Mouse (Mus musculus): ENCODE measurements at regions not wholly inside any gene's neighbourhood (a gene's known extent, or its start where the extent isn't known, plus 50 kb on each side); places are given as distances from the start of the nearest gene placed in this dataset.

DNA sequence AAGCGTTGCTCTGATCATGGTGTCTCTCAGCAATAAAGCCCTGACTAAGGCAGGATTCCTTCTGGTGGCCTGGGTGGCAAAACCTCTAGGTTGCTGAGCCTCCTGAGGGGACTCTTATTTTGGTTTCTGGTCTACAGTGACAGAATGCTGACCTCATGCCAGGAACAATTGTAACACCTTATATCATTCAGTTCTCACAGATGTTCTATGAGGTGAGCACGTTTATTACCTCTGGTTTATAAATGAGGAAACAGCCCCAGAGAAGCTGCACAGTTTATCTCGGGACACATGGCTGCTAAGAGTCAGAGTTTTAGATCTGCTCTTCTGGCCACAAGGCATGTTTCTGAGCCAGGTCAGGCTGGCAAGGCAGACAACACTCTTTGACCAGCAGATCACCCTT, 324.3 kb downstream of the Bcl11a start:
- H3K4me3 ChIP-seq (ENCODE audit: low read depth, low read length), result no peak overlapping the region
- no peaks in the 10 kb centered on the region for H3K4me1 ChIP-seq (ENCODE audit: control insufficient read depth, insufficient read depth, low read length)
- no peak for ATAC-seq (ENCODE audit: low read depth)
- H3K9ac ChIP-seq (replicated peaks; ENCODE audit: low read depth, low read length), result no peak overlapping the region
- no peaks in the 10 kb centered on the region for H3K27me3 ChIP-seq (ENCODE audit: control insufficient read depth, insufficient read depth, low read length)
- 57% methylated on average over 3 of the region's 3 CpGs for WGBS
- no peaks in the 10 kb centered on the region for H3K36me3 ChIP-seq (ENCODE audit: control insufficient read depth, insufficient read depth, low read length)
- no peak overlapping the region for H3K27ac ChIP-seq (ENCODE audit: low read depth, low read length)
- H3K9me3 ChIP-seq (ENCODE audit: control insufficient read depth, low read length), result no peaks in the 10 kb centered on the region
- H3K4me2 ChIP-seq (ENCODE audit: low read depth, low read length), result no peak overlapping the region

DNA sequence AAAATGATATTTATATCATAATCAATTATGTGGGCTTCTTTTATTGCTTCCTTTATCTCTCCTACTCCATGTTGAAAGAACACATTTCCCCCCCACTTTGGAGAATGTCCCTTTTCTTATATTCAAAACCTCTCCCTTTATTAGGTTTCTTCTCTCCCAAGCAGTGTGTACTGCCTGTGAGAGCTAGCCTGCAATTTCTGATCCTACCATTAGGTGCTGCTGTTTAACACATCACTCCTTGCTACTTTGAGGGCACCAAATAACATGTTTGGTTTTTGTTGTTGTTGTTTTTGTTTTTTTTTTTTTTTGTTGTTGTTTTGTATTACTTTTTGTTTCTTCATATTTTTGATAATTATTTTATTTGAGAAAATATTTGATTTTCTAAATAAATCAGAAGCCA, 336.9 kb downstream of the Bcl11a start:
- Histone ChIP-seq H3K4me2 (ENCODE audit: low read depth, low read length) (no peak overlapping the region), H3K4me1 (ENCODE audit: control insufficient read depth, insufficient read depth, low read length) (no peaks in the 10 kb centered on the region), H3K27ac (ENCODE audit: low read depth, low read length) (no peak overlapping the region), H3K36me3 (ENCODE audit: control insufficient read depth, insufficient read depth, low read length) (no peaks in the 10 kb centered on the region), H3K27me3 (ENCODE audit: control insufficient read depth, insufficient read depth, low read length) (no peaks in the 10 kb centered on the region), H3K9ac (replicated peaks; ENCODE audit: low read depth, low read length) (no peak overlapping the region), H3K4me3 (ENCODE audit: low read depth, low read length) (no peak overlapping the region), H3K9me3 (ENCODE audit: control insufficient read depth, low read length) (no peaks in the 10 kb centered on the region)
- ATAC-seq (ENCODE audit: low read depth), result no peak

DNA sequence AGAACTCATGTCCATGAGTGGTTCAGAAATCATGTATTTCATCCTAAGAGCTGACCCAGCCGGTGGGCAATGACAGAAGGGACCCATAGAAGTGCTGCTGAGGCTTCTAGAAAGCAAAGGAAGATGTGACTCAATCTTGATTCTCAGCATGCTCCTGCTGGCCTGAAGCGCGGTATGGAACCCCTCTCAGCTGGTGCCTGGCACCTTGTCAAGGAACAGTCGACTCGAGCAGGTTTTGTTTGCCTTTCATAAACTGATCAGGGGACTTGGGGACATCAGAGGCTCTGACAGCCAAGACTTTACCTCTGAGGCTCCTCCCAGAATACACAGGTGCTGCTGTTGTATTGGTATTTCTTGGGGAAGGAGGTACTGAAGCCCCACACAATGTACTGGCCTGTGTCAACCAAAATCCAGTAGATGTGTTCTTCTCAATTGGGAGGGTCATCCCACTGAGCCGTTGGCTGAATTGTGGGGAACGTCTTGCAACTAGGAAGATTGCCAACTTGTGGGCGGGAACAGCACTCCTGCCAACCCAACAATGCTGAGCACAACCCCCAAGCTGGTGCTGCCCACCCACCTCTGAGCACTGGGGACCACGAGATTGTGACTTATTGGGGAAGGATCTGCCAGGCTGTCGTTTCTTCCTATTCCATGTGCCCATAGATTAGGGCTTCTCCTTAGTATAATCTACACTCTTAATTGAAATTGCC, 344.4 kb downstream of the Bcl11a start:
- no peaks in the 10 kb centered on the region for H3K9me3 ChIP-seq (ENCODE audit: control insufficient read depth, low read length)
- H3K4me2 ChIP-seq (ENCODE audit: low read depth, low read length), result no peak overlapping the region
- no peak for ATAC-seq (ENCODE audit: low read depth)
- WGBS, result 81% methylated on average over 10 of the region's 10 CpGs
- H3K9ac ChIP-seq (replicated peaks; ENCODE audit: low read depth, low read length), result no peak overlapping the region
- H3K36me3 ChIP-seq (ENCODE audit: control insufficient read depth, insufficient read depth, low read length), result no peaks in the 10 kb centered on the region
- H3K27ac ChIP-seq (ENCODE audit: low read depth, low read length), result no peak overlapping the region
- H3K4me3 ChIP-seq (ENCODE audit: low read depth, low read length), result no peak overlapping the region
- no peaks in the 10 kb centered on the region for H3K4me1 ChIP-seq (ENCODE audit: control insufficient read depth, insufficient read depth, low read length)
- H3K27me3 ChIP-seq (ENCODE audit: control insufficient read depth, insufficient read depth, low read length), result no peaks in the 10 kb centered on the region

DNA sequence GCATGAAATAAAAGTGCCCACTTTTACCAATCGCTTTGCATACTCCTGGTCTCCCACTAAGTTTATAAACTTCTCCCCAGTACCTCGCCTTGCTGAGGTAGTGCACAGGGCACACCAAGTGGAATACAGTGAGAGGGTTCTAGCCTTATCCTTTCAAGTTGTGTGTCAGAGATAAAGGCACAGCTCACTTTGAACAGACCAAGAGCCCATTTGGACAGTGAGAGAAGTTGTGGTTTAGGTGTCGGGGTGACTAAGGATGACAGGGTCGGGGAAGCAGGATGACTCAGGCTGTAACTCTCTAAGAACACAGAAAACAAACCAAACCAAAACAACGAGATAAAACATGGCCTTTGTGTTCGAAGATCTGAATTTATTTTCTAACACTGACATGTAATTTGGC, 345.4 kb downstream of the Bcl11a start:
- Histone ChIP-seq H3K4me3 (ENCODE audit: low read depth, low read length) (no peak overlapping the region), H3K9ac (replicated peaks; ENCODE audit: low read depth, low read length) (no peak overlapping the region), H3K4me2 (ENCODE audit: low read depth, low read length) (no peak overlapping the region), H3K4me1 (ENCODE audit: control insufficient read depth, insufficient read depth, low read length) (no peaks in the 10 kb centered on the region), H3K9me3 (ENCODE audit: control insufficient read depth, low read length) (no peaks in the 10 kb centered on the region), H3K36me3 (ENCODE audit: control insufficient read depth, insufficient read depth, low read length) (no peaks in the 10 kb centered on the region), H3K27me3 (ENCODE audit: control insufficient read depth, insufficient read depth, low read length) (no peaks in the 10 kb centered on the region), H3K27ac (ENCODE audit: low read depth, low read length) (no peak overlapping the region)
- ATAC-seq (ENCODE audit: low read depth), result no peak
- WGBS, result 94% methylated on average over 6 of the region's 6 CpGs

DNA sequence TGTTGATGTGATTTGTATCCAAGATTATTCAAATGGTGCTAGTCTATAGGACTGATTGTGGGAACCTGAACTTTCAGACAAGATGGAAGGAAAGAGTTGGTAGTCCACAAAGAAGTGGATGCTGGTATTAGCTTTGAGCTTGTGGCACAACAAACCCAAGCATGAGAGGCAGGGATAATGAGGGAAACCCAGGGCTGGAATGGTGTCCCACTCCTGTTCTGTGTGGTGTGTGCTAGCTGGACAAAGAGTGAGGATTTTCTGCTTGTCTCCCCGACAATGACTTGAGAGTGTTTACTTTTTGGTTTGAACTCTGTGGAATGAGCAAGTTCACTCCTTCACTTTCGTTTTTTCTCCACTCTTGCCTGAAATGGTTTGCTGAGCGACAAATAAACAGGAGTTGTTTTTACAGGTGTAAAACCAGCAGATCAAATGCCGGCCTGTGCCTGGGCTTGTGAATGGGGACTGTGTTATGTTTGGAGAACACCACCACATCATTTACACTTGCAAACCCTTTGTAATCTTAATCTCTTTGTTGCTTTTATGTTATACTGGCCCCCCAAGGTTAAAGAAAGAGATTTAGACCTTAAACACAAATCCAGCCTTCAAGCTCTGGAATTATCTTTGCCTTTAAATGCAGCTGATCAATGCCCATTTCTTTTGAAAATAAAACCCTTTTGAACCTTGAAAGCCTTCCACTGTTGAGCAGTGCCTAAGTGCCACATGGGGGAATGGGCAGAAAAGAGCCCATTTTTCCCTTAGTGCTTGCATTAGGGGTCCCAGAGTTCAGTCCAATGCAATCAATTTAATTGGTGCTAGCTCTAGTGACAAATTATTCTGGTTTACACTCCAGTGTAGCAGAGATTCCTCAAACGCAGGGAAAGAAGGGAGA, 349.4 kb downstream of the Bcl11a start:
- no peaks in the 10 kb centered on the region for H3K4me1 ChIP-seq (ENCODE audit: control insufficient read depth, insufficient read depth, low read length)
- WGBS, result 26% methylated on average over 5 of the region's 5 CpGs
- no peak overlapping the region for H3K4me3 ChIP-seq (ENCODE audit: low read depth, low read length)
- H3K36me3 ChIP-seq (ENCODE audit: control insufficient read depth, insufficient read depth, low read length), result no peaks in the 10 kb centered on the region
- H3K27ac ChIP-seq (ENCODE audit: low read depth, low read length), result no peak overlapping the region
- H3K27me3 ChIP-seq (ENCODE audit: control insufficient read depth, insufficient read depth, low read length), result no peaks in the 10 kb centered on the region
- no peak overlapping the region for H3K9ac ChIP-seq (replicated peaks; ENCODE audit: low read depth, low read length)
- ATAC-seq (ENCODE audit: low read depth), result no peak
- H3K4me2 ChIP-seq (ENCODE audit: low read depth, low read length), result no peak overlapping the region
- no peaks in the 10 kb centered on the region for H3K9me3 ChIP-seq (ENCODE audit: control insufficient read depth, low read length)

DNA sequence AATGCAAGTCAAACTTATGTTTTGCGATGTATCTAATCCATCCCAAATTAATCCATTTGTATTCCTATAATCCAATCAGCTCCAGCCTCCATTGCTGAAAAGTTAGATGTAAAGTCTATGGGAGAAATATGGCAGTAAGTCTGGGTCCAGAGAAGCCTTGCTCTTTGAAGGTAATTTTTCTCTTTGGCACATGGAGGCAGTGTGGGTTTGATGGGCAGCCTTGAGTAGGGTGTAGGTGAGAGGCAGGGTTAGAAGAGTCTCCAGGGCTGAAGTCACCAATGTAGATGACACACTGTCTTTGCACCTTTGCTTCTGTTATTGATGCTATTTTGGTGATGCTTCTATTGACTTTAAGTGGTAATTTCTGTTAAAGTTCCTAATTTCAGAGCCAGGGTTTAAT, 370.8 kb downstream of the Bcl11a start:
- H3K9me3 ChIP-seq (ENCODE audit: control insufficient read depth, low read length), result no peaks in the 10 kb centered on the region
- no peak overlapping the region for H3K27ac ChIP-seq (ENCODE audit: low read depth, low read length)
- no peaks in the 10 kb centered on the region for H3K27me3 ChIP-seq (ENCODE audit: control insufficient read depth, insufficient read depth, low read length)
- H3K9ac ChIP-seq (replicated peaks; ENCODE audit: low read depth, low read length), result no peak overlapping the region
- no peak overlapping the region for H3K4me3 ChIP-seq (ENCODE audit: low read depth, low read length)
- H3K4me1 ChIP-seq (ENCODE audit: control insufficient read depth, insufficient read depth, low read length), result 0 out of 2 replicates have a peak, but pooled peaks cover 2% of the 10 kb centered on the region
- H3K4me2 ChIP-seq (ENCODE audit: low read depth, low read length), result no peak overlapping the region
- ATAC-seq (ENCODE audit: low read depth), result no peak
- 83% methylated on average over 1 of the region's 1 CpGs for WGBS
- no peaks in the 10 kb centered on the region for H3K36me3 ChIP-seq (ENCODE audit: control insufficient read depth, insufficient read depth, low read length)

DNA sequence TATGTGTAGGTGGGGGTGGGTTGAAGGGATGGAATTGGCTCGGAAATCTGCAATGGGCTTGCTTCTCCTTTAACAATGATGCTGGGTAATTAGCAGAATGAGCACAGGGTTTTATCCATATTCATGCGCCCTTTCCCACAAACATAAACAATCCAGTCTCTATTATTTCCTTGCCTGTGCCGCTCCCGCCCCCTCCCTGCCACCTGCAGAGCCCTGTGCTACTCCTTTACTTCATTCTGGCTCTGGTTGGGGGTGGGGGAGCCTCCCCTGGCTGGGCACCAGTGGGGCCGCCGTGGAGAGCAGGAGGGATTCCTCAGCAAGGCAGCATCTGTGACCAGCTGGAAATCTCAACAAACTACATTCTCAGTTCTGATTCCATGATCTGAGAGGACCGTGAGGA, 374.4 kb downstream of the Bcl11a start:
- H3K9me3 ChIP-seq (ENCODE audit: control insufficient read depth, low read length), result no peaks in the 10 kb centered on the region
- H3K4me3 ChIP-seq (ENCODE audit: low read depth, low read length), result no peak overlapping the region
- H3K36me3 ChIP-seq (ENCODE audit: control insufficient read depth, insufficient read depth, low read length), result no peaks in the 10 kb centered on the region
- WGBS, result 18% methylated on average over 7 of the region's 7 CpGs
- 0 out of 2 replicates have a peak, but pooled peaks cover 2% of the 10 kb centered on the region for H3K4me1 ChIP-seq (ENCODE audit: control insufficient read depth, insufficient read depth, low read length)
- H3K27me3 ChIP-seq (ENCODE audit: control insufficient read depth, insufficient read depth, low read length), result no peaks in the 10 kb centered on the region
- no peak overlapping the region for H3K4me2 ChIP-seq (ENCODE audit: low read depth, low read length)
- ATAC-seq (ENCODE audit: low read depth), result peak; percentile 63; the same call in 1 of the 2 replicates
- no peak overlapping the region for H3K27ac ChIP-seq (ENCODE audit: low read depth, low read length)
- no peak overlapping the region for H3K9ac ChIP-seq (replicated peaks; ENCODE audit: low read depth, low read length)

DNA sequence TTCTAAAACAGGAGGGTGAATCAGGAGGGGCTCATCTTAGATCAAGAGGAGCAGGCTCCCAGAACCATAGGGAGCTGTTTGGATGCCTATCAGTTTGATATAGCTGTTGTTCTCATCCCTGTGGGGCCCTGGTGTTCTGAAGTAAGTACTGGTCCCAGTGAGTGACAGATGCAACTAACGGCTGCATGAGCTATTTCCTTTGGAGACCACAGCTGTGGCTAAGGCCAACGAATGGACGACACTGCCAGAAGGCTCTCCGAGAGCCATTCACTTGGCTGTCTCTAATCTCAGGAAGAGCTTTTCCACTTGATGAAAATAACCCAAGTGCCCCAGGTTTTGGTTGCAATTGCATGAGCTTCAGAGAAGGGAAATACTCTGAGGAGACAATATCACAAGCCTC, 386.8 kb downstream of the Bcl11a start:
- Histone ChIP-seq H3K27me3 (ENCODE audit: control insufficient read depth, insufficient read depth, low read length) (no peaks in the 10 kb centered on the region), H3K9me3 (ENCODE audit: control insufficient read depth, low read length) (no peaks in the 10 kb centered on the region), H3K4me3 (ENCODE audit: low read depth, low read length) (no peak overlapping the region), H3K4me2 (ENCODE audit: low read depth, low read length) (no peak overlapping the region), H3K36me3 (ENCODE audit: control insufficient read depth, insufficient read depth, low read length) (no peaks in the 10 kb centered on the region), H3K9ac (replicated peaks; ENCODE audit: low read depth, low read length) (no peak overlapping the region), H3K27ac (ENCODE audit: low read depth, low read length) (no peak overlapping the region), H3K4me1 (ENCODE audit: control insufficient read depth, insufficient read depth, low read length) (no peaks in the 10 kb centered on the region)
- ATAC-seq (ENCODE audit: low read depth), result no peak
- 79% methylated on average over 4 of the region's 4 CpGs for WGBS

DNA sequence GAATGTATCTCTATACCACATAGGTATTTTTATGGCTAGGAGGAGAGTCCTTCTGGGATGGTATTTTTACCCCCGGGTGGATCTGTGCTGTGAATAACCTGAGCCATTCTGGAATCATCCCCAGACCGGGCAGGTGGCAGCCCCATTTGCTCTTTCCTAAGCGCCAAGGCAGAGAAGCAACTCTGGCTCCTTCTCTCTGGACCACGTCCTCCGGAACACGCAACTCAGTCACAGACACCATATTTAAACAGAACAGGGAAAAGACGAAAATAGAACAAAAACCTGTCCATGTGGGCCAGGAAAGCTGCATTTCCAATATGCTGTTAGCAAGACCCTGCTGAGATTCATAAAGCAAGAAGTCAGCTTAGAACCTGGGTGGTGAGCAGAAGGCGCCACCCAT, 389.6 kb downstream of the Bcl11a start:
- Histone ChIP-seq H3K27ac (ENCODE audit: low read depth, low read length) (no peak overlapping the region), H3K9ac (replicated peaks; ENCODE audit: low read depth, low read length) (no peak overlapping the region), H3K36me3 (ENCODE audit: control insufficient read depth, insufficient read depth, low read length) (no peaks in the 10 kb centered on the region), H3K4me1 (ENCODE audit: control insufficient read depth, insufficient read depth, low read length) (no peaks in the 10 kb centered on the region), H3K4me3 (ENCODE audit: low read depth, low read length) (no peak overlapping the region), H3K9me3 (ENCODE audit: control insufficient read depth, low read length) (no peaks in the 10 kb centered on the region), H3K27me3 (ENCODE audit: control insufficient read depth, insufficient read depth, low read length) (no peaks in the 10 kb centered on the region), H3K4me2 (ENCODE audit: low read depth, low read length) (no peak overlapping the region)
- 93% methylated on average over 8 of the region's 8 CpGs for WGBS
- no peak for ATAC-seq (ENCODE audit: low read depth)

Measured in neural tube, embryonic 14.5 days (tissue).